Mouse (Mus musculus): ENCODE results near the gene Fsd1l.
"Not testable (repeated sequence)": the region's sequence is repeated elsewhere in the genome, so short reads cannot be mapped to it uniquely, and the experiment has no call there.

Gene Fsd1l

DNA sequence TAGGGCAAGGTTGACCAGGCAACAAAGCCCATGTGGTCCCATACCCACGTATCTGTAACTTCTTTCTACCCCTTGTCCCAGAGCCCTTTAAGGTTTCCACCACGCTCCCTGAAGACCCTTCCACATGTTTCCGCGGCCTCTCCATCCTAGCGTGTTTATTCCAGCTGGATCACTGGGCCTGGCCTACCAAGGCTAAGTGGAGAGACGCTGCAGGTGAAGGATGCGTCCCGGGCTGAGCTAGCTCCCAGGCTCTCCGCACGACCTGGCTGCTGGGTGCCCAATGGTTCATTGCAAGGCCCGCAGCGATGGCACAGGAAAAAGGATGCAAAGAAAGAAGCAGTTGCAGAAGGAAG, 332 bp upstream of the Fsd1l start:
- no peak for DNase-seq

DNA sequence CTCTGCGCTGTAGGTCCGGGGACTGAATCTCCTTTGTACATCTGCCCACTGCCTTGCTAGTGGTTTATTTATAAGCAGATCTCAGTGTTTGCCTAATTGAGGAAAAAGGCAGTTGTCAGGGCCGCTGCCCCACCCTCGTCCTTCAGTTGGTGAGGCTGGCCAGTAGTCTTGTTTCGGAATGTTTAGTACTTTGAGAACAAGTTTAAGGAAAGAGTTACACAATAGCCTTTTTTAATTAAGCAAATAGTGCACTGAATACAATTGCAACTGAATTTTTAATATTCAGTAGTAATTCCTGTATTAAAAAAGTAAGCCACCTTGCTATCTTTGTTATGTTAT, 709 bp downstream of the Fsd1l start:
- DNase-seq, result no peak

DNA sequence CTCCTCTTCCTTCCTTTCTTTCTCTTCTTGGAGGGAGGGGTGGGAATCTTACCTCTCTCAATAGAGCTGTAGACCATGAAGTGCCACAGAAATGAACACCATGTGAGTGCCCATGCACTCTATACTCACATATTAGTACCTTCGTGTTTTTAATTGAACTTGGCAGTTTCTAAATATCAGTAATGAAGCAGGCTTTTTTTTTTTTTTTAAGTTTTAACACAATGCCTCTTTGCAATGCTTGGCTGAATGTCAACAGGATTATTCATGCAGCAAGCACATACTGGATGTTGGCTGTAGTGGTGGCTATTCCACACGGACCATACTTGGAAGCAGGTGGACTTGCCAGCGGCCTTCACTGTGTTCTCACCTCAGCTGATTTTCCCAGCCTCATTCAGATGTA, 4.1 kb downstream of the Fsd1l start:
- no peak for DNase-seq

DNA sequence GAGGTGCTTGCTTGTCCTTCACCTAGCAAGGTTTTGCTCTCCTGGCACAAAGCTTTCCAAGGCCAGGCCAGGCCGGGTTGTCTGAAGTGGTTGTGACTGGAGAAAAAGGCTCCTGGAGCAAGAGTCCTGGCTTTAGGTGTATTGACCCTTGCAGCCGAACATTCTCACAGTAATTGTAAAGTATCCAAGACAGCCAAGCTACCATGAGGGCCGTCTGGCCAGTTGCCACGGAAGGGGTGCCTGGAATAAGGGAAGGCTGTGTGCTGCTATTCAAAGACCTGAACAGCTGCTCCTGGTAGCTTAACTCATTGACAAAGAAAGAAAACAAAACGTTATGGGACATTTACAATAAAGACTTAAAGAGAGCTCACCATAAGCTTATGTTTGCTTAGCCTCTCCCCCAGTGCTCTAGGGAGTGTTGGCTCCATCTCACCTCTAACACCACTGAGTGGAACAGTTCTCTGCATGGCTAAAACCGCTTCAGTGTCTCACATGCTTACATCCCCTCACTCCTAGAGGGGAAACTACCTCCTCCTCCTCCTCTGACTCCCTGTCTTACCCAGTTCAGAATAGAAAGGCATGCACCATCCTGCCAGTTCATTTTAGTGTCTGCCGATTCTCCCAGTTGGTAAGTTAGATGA, 6.1 kb downstream of the Fsd1l start:
- no peak for DNase-seq

DNA sequence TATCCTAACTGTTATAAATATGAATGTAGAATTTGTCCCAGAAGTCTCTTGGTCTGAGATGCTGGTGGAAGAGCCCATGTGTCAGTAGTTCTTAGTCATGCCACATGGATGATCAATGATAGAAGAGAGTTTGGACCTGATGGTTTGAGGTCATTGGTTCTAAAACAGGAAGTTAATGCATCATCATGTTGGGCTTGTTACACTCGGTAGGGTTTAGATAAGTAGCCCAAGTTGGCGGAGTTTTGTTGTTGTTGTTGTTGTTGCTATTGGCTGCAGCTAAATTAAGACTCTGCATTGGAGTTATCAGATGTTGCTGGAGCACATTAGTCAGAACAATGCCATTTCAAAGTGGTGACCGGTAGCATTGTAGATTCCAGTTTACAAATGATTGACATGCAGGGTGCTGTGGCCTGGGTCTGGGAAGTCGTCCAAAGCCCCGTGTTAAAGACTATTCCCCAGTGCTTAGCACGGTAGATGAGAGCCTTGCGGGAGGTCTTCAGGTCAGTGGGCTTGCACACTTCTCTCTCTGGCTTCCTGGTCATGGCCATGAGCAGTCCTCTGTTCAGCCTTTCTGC, 7.4 kb downstream of the Fsd1l start:
- no peak for DNase-seq

DNA sequence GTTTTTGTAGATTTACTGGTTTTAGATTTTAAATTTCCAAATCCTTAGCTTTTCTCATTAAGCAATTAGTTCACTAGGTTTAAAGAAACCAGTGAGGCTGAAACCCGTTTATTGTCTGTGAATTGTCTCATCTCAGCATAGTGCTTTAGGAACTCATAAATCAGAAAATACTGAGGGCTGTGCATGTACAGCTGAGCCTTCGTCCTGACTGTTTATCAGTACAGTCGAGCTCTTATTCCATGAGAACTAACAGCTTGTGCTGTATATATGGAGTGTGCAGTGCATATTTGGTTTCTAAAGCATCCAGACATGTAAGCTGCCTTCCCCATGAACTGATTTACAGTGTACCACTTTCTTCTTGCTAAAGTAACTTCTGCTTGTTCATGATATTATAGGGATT, 26.8 kb downstream of the Fsd1l start:
- no peak for DNase-seq

DNA sequence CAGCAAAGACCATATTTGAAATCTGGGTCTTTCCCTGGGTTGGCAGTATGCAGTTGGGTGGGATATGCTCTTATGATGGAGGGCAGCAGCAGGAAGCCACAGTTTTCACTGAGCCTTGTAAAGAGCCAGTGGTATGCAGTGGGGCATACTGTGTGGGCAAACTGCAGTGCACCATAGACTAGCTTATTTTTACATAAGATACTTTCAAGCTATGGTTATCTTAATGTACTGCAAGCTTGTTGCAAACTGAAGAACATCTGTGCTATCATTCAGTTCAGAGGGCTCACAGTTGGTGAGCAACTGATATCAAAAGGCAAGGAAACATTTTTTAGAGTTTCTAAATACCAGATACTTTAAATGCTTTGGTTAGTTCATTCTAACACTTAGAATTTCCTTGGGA, 29.4 kb downstream of the Fsd1l start:
- DNase-seq, result no peak

DNA sequence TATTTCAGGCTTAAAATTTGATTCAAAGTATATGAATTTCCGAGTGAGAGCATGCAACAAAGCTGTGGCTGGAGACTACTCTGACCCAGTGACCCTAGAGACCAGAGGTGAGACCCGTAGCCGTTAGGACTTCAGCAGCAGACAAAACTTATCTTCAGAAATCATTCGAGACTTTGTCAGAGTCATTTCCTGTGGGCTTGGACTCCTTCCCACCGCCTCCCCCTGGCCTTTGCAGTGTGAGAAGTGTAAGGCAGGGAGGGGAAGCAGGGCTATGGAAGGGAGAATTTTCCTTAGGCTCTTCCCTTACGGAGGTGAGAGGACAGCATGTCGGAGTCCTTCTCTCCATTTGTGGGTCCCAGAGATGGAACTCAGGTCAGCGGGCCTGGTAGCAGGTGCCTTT, 50.8 kb downstream of the Fsd1l start:
- DNase-seq, result no peak

DNA sequence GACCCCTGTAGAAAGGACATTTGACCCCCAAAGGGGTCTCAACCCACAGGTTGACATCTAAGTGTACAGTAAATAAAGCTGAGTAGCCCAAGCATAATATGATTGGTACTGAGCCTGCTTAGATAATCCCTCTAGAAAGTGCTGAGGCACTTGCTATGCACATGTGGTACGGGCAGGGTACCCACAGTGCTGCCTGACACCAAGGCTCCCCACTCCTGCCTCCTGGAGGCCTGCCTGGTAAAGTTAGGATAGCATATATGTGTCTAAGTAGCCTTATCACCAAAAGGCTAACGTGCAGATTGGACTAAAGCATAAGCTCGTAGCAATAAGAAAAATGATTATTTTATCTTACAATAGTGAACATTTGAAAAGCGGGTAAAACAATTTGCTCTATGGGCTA, 57.7 kb downstream of the Fsd1l start:
- no peak for DNase-seq

DNA sequence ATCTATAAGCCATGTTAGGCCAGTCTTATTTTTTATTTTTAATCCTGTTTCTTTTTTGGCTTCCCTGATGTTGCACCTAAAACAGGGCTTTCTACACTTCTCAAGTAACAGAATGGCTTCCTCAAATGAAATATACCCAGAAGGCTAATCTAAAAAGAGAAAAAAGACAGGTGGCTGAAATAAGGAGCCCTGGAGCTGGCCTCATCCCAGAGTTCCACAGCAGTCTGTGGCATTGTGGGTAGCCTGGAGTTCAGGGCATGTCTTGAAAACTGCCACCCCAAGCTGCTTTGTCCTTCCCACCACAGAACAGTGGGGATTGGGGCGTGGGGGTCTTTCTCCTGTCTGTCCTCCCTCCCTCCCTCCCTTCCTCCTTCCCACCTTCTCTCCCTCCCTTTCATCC, 60.1 kb downstream of the Fsd1l start:
- DNase-seq, result peak; percentile 38 to 42

DNA sequence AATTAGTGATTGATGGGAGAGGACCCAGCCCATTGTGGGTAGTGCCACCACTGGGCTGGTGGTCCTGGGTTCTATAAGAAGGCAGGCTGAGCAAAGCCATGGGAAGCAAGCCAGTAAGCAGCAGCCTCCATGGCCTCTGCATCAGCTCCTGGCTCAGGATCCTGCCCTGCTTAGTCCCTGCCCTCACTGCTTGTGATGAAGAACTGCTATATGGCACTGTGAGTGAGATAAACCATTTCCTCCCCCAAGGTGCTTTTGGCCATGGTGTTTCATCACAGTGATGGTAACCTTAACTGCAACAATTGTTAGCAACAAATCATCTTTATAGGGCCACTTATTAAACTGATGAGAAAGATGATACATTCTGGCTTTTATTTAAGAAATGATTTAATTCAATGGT, 77.9 kb downstream of the Fsd1l start:
- not testable (repeated sequence) for DNase-seq

DNA sequence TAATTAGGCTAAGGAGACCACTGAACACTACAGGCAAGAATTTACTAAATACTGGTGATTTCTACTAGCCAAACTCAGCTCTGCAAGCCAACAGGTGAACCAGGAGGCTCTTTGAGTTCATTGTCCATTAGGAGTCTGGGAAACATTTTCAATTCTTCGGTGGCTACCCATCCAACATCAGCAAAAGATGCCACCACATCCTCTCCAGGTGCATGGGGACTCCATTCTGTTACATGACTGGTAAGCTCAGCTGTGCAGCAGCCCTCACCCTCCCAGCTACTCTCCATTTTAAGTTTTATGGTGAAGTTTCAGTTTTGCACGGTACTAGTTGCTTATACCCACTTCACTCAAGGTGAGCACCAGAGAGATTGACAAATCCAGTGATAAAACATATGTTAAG, 78.8 kb downstream of the Fsd1l start:
- DNase-seq, result no peak

DNA sequence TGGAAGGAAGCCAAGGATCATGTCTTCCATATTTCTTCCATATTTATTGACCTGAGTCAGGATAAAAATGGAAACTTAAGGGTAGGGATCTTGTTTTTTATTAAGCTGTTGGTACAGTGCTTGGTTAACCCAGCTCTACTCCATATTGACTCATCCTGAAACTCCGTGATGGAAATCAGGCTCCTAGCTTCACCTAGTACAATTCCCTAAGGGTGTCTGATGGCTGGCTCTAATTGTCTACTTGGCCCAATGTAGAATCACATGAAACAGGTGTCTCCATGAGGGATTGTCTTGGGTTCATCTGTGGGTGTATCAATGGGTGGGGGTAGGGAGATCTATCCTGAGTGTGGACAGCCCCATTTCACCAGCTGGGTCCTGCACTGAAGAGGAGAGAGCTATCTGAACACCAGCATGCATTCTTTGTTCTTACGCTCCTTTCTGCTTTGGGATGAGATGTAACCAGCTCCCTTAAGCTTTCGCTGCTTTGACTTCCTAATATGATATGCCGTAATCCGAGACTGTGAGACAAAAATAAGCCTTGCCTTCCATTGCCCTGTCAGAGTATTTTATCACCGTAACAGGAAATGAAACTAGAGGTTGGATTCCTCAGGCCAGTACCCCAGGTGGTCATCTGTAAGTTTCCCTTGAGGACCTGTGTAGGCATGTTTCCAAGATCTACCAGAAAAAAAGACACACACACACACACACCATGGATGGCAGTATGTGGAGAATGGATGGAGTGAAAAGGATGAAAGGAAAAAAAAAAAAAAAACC, 79.5 kb downstream of the Fsd1l start:
- no peak for DNase-seq

DNA sequence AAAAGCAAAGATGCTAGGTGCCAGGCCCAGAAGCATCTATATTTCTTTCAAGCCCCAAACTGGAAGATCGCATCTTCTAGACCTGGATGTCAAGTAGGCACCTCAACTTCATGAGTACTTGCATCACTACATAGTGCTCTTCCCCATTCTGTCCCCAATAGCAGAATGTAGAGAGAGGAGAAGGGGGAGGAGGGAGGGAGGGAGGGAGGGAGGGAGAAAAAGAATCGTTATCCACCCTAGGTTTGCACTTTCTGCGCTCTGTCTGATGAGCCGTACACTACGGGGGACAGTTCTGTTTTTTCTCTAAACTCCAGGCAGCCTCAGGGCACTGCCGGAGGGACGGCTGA, 82.4 kb downstream of the Fsd1l start, which contains the start of gene Fktn:
TSS of gene Fktn (plus strand) at position 295 of the 347 bp plus-strand sequence.
- DNase-seq, result no peak

DNA sequence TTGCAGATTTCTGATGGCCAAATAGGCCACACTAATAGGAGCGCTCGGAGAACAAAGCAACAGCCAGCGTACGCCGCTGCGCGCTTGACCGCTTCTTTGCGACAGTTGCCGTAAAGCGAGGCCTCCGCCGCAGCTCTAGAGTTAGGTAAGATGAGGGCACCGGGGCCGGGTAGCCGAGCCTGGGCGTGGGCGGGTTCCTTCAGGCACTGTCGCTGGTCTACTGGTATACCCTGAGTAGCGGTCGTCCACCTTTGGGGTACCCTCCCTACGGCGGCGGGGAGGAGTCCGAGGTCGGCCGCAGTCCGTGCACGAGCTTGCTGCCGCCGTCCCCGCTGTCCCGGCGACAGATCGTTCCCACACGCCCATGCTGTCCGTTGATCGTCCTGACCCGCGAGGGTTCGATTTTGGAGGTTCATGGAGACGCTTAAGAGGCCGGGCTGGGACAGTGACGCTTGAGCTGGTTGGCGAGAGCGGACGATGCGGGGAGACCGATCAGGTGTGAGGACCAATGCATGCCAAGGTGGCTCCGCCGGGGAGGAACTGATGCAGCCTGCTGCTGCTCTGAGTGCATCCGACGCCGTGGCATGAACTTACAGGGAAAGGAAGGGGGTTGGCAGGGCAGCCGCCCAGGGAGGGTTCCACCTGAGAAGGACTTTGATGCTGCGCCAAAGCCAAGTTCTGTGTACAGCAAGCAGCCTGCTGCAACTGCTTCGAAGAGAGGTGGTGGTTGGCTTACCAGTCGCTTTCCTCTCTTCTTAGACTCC, 83.0 kb downstream of the Fsd1l start:
- peak; percentile 93 to 94 for DNase-seq

DNA sequence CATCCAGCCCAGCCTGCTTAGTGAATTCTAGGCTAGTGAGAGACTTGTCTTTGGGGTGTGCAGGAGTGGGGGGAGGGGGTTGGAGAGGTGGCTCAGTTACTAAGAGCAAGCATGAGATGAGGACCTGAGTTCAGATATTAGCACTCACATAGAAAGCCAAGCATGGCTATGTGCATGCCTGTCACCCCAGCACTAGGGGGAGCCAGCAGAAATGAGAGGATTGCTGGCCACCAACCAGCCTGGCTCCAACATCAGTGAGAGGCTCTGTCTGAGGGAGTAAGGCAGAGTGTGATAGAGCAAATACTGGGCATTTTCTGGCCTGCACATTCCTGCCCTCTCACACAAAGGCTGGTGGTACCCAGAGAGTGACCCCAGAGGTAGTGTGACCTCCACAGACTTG, 84.7 kb downstream of the Fsd1l start:
- no peak for DNase-seq

DNA sequence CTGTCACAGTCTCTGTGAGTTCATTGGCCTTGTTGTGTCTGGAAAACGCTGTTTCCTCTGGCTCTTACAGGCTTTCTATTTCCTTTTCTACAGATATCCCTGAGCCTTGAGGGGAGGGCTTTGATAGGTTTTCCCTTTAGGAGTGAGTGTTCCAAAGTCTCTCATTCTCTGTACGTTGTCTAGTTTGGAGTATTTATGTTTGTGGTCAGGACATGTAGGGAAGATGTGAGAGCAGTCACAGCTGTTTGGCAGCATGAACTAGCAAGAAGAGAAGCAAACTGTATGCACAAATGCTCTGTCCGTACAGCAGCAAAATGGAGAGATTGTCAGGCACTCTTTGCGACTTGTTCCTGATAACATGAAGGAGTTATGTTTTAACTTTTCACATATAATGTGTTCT, 86.3 kb downstream of the Fsd1l start:
- no peak for DNase-seq

DNA sequence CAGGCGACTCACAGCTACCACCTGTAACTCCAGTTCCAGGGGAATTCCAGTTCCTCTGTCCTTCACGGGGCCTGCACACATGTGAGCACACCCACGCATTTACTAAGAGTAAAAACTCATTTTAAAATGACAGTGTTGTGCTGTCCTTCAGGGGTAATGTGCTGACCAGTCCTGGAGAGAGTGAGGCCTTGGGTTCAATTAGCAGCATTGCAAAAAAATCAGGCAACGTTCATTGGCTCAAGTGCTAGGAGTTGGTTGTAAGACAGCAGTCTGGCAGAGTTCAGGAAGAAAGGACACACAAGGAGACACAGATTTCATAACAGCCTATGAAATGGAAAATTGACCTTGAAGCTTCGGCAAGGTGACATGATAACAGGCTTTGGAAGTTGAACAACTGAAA, 87.0 kb downstream of the Fsd1l start:
- DNase-seq, result no peak

DNA sequence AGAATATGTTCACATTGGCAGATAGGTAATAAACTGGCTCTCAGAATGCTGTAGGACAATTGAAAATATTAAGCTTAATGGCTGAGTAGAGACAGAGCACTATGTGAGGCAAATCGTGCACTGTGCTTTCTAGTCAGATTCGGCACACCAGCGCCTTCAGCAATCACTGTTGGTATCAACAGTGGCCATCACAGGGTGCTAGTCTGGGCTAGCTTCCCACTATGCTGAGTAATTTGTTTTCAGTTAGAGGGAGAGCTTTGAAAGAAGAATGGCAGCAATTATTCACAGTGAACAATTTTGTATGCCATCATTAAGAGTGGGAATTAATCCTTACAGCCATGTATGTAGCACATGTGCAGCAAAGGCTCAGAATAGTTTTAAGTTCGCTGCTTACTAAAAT, 91.2 kb downstream of the Fsd1l start:
- no peak for DNase-seq

DNA sequence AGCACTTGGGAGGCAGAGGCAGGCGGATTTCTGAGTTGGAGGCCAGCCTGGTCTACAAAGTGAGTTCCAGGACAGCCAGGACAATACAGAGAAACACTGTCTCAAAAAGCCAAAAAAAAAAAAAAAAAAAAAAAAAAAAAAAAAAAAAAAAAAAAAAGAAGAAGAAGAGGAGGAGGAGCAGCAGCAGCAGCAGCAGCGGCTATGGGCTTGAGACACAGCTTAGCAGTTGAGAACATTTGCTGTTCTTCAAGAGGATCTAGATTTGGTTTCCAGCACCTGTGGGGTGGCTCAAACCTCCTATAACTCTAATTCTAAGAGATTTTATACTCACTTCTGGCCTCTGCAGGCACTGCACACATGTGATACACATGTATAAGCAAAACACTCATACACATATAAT, 94.8 kb downstream of the Fsd1l start:
- DNase-seq, result not testable (repeated sequence)

DNA sequence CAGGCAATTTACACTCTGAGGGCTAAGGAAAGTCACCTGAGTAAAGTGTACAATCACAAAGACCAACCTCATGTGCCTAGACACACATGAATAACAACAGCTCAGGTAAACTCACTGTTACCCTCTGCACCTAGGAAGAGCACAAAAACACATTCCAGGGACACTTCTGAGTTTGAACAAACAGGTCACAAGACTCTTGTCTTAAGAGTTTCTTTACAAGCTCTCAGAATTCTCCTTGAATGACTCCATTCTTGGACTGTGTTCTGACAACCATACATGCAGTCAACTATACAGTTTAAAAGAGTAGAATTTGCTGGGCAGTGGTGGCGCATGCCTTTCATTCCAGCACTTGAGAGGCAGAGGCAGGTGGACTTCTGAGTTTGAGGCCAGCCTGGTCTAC, 96.8 kb downstream of the Fsd1l start:
- no peak for DNase-seq

DNA sequence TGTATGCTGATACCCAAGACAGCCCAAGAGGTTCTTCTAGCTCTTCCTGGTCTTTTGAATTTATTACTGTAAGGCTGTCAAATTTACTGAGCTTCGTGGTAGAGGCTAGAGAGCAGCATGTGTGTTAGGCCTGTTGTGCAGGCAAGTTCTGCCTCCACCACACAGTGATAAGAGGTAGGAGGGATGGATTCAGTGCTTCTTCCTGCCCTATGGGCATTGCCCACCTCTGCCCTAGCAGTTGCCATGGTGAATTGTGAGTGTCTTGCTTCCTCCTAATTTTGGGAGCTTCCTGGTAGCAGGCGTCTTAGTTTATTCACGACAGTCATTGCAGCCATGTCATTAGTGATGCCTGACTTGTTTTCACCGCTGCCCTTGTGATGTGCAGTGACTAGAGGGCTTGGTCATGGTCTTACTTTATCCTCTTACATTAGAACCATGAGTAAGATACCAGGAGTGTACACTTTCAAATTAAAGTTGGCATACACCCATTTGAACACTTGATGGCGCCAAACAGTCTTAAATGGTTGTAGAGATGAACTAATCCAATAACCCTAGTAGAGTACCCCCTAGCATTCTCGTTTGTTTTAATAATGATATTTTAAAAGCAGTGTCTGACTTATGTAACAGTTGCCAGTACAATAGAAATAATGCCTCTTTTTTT, 107.8 kb downstream of the Fsd1l start:
- DNase-seq, result peak in 1 of 2 experiments; percentile 46

DNA sequence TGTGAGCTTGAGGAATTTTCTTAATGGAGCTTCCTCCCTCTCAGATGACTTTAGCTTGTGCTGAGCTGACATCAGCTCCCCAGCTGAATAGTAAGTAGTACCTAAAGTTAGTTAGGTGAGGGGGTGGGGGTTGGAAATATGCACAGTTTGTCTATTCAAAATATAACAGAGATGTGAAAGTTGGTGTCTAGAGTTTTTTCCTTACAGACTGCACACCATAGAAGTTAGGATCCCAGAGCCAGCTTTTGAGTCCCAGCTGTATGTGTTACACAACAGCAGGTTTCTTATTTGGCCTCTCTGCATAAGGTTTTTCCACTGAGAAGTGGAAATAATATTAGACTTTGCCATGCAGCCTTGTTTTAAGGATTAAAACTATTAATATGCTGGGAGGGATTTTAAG, 118.6 kb downstream of the Fsd1l start:
- DNase-seq, result no peak

Measured in cerebellum, postnatal 36 days (tissue).